Mouse (Mus musculus): Measurements from ENCODE around the gene Nudt22. TPM values are rescaled to one million over a fixed set of nuclear protein-coding genes. Genes with fewer than 3 reads are reported as not detected.

The Nudt22 gene
- polyA plus RNA-seq, 1 experiment: 58.3 TPM

DNA sequence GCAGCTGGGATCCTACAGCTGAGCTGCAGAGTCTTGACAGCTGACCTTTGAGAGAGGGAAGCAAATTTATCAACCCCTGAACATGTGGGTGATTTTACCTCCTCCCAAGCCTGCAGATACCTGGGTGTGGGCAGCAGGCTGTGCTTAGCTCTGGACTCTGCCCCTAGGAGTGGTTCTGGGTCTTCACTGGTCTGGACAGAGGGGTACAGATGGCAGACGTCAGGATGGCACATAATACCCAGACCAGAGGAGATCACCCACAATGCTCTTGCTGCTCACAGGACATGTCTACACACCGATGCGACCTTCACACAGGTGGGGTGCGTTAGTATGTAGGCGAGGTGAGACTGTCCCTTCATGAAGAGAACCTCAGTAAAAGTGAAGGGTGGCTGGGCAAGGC is 46.4 kb downstream of the Nudt22 start:
- 85% methylated on average over 5 of the region's 5 CpGs for WGBS
- H3K27ac ChIP-seq (ENCODE audit: insufficient read depth, low read depth, low read length): no peak overlapping the region
- TF ChIP-seq POLR2A (IDR thresholded peaks at IDR 0.05; ENCODE audit: low read depth, low read length) (no peak), CTCF (conservative IDR thresholded peaks at IDR 0.05; ENCODE audit: insufficient read depth, insufficient read length, low read depth, low read length) (no peak)

DNA sequence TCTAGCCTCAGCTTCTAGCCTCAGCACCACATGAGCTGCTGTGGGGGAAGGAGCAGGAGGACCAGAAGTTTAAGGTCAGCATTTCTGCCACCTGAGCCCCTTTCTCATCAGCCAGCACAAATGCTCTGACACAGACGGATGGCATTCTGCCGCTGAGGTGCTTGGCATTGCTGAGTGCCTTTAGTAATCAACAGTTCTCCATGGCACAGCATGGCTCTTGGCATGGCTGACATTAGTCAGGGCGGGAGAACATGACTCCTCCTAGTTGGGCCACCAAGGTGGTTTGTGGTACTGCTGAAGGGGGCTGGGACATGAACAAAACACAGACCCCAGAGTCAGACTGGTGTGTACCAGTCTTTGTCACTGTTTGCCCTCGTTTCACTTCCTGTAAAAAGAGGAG is 47.7 kb downstream of the Nudt22 start:
- peaks cover 14% of the 10 kb centered on the region; the same call in 1 of the 2 replicates for H3K4me1 ChIP-seq (ENCODE audit: control insufficient read depth, insufficient read depth, low read length)
- WGBS: 84% methylated on average over 4 of the region's 4 CpGs
- DNase-seq: no peak
- no peak overlapping the region for H3K4me3 ChIP-seq (ENCODE audit: insufficient read depth, low read depth, low read length)
- no peak for TF ChIP-seq CTCF (conservative IDR thresholded peaks at IDR 0.05; ENCODE audit: insufficient read depth, insufficient read length, low read depth, low read length)
- no peak for TF ChIP-seq POLR2A (IDR thresholded peaks at IDR 0.05; ENCODE audit: low read depth, low read length)
- H3K27me3 ChIP-seq (replicated peaks; ENCODE audit: control insufficient read depth, insufficient read depth, low read length): no peaks in the 10 kb centered on the region
- H3K27ac ChIP-seq (ENCODE audit: insufficient read depth, low read depth, low read length): no peak overlapping the region
- H3K36me3 ChIP-seq (ENCODE audit: control insufficient read depth, insufficient read depth, low read length): no peaks in the 10 kb centered on the region

More for the DNA sequence above, 46.4 kb downstream of the Nudt22 start:
- Histone ChIP-seq H3K36me3 (ENCODE audit: control insufficient read depth, insufficient read depth, low read length) (no peaks in the 10 kb centered on the region), H3K27me3 (replicated peaks; ENCODE audit: control insufficient read depth, insufficient read depth, low read length) (no peaks in the 10 kb centered on the region), H3K4me1 (ENCODE audit: control insufficient read depth, insufficient read depth, low read length) (peaks cover 14% of the 10 kb centered on the region; the same call in 1 of the 2 replicates), H3K4me3 (ENCODE audit: insufficient read depth, low read depth, low read length) (no peak overlapping the region)
- DNase-seq: no peak

DNA sequence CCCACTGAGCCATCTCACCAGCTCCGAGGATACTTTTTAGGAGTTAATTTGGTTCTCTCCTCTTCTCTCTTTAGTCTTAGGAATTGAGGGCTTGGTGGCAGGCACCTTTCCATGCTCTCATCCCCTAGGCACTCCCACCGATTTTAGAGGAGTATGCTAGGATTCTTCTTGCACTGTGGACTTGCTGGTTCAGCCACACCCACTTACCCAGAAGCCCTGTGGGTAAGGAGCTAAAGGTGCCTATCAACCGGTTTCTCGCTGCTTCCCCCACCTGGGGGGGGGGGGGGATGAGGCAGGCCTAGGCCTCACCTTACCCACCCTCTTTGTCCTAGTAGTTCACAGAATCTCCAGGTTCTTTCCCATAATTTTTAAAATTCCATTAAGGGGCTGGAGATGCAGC is 48.2 kb downstream of the Nudt22 start:
- no peak overlapping the region for H3K27ac ChIP-seq (ENCODE audit: insufficient read depth, low read depth, low read length)
- TF ChIP-seq CTCF (conservative IDR thresholded peaks at IDR 0.05; ENCODE audit: insufficient read depth, insufficient read length, low read depth, low read length): no peak
- no peak for TF ChIP-seq POLR2A (IDR thresholded peaks at IDR 0.05; ENCODE audit: low read depth, low read length)
- peaks cover 11% of the 10 kb centered on the region; the same call in 1 of the 2 replicates for H3K4me1 ChIP-seq (ENCODE audit: control insufficient read depth, insufficient read depth, low read length)
- no peak overlapping the region for H3K4me3 ChIP-seq (ENCODE audit: insufficient read depth, low read depth, low read length)
- H3K36me3 ChIP-seq (ENCODE audit: control insufficient read depth, insufficient read depth, low read length): no peaks in the 10 kb centered on the region
- WGBS: 54% methylated on average over 4 of the region's 4 CpGs
- DNase-seq: no peak
- no peaks in the 10 kb centered on the region for H3K27me3 ChIP-seq (replicated peaks; ENCODE audit: control insufficient read depth, insufficient read depth, low read length)

DNA sequence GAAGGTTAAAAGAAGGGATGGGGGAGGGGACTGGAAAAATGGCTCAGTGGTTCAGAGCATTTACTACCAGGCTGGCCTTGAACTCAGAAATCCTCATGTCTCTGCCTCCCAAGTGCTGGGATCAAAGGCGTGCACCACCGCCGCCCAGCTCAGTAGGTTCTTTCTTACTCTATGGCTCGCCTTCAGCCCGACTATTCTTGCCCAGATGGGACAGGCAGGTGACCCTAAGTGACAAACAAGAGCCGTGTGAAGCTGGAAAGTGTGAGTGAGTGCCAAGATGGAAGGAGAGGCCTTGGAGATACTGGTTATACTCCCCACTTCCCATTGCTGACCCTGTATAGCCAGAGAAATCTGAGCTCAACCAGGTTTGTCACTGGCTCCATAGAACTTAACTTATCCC is 52.2 kb downstream of the Nudt22 start:
- WGBS: 94% methylated on average over 6 of the region's 6 CpGs
- H3K4me3 ChIP-seq (ENCODE audit: insufficient read depth, low read depth, low read length): no peak overlapping the region

More for the DNA sequence above, 52.2 kb downstream of the Nudt22 start:
- TF ChIP-seq CTCF (conservative IDR thresholded peaks at IDR 0.05; ENCODE audit: insufficient read depth, insufficient read length, low read depth, low read length) (no peak), POLR2A (IDR thresholded peaks at IDR 0.05; ENCODE audit: low read depth, low read length) (no peak)
- Histone ChIP-seq H3K27ac (ENCODE audit: insufficient read depth, low read depth, low read length) (no peak overlapping the region), H3K27me3 (replicated peaks; ENCODE audit: control insufficient read depth, insufficient read depth, low read length) (no peaks in the 10 kb centered on the region), H3K36me3 (ENCODE audit: control insufficient read depth, insufficient read depth, low read length) (no peaks in the 10 kb centered on the region), H3K4me1 (ENCODE audit: control insufficient read depth, insufficient read depth, low read length) (peaks cover 10% of the 10 kb centered on the region; the same call in 1 of the 2 replicates)
- DNase-seq: no peak

Other genes starting within 250 kb of the Nudt22 start
- 19.9 and 22.8 TPM in 2 replicates for gene Rps6ka4, start 155.5 kb downstream of the Nudt22 start, polyA plus RNA-seq (2012; rRNA removed)
- gene Ccdc88b, start 137.9 kb downstream of the Nudt22 start, polyA plus RNA-seq (2012; rRNA removed): 2.1 and 2.2 TPM in 2 replicates
- gene Trmt112, start 86.4 kb downstream of the Nudt22 start, polyA plus RNA-seq (2012; rRNA removed): 133 and 146 TPM in 2 replicates
- 1,575 and 2,285 TPM in 2 replicates for gene Prdx5, start 86.0 kb downstream of the Nudt22 start, polyA plus RNA-seq (2012; rRNA removed)
- gene Esrra, start 74.3 kb downstream of the Nudt22 start, polyA plus RNA-seq (2012; rRNA removed): 134 and 155 TPM in 2 replicates
- gene Catsperz, start 70.7 kb downstream of the Nudt22 start, polyA plus RNA-seq (2012; rRNA removed): 0.44 and 0.99 TPM in 2 replicates
- 0.07 and 0.08 TPM in 2 replicates for gene Kcnk4, start 61.6 kb downstream of the Nudt22 start, polyA plus RNA-seq (2012; rRNA removed)
- 75.4 and 83.1 TPM in 2 replicates for gene Bad, start 54.3 kb downstream of the Nudt22 start, polyA plus RNA-seq (2012; rRNA removed)
- gene Gpr137, start 53.6 kb downstream of the Nudt22 start, polyA plus RNA-seq (2012; rRNA removed): 78.4 and 91.7 TPM in 2 replicates
- gene Ppp1r14b, start 21.1 kb downstream of the Nudt22 start, polyA plus RNA-seq (2012; rRNA removed): 48.7 and 55.3 TPM in 2 replicates
- gene Plcb3, start 19.6 kb downstream of the Nudt22 start, polyA plus RNA-seq (2012; rRNA removed): 40.2 and 53.7 TPM in 2 replicates
- 96.3 and 136 TPM in 2 replicates for gene Fkbp2, start 15.6 kb downstream of the Nudt22 start, polyA plus RNA-seq (2012; rRNA removed)
- 82.9 and 83.0 TPM in 2 replicates for gene Vegfb, start 8.5 kb downstream of the Nudt22 start, polyA plus RNA-seq (2012; rRNA removed)
- 48.8 and 50.1 TPM in 2 replicates for gene Dnajc4, start 3.5 kb downstream of the Nudt22 start, polyA plus RNA-seq (2012; rRNA removed)
- gene Trpt1, start within 50 bp of the Nudt22 start, polyA plus RNA-seq (2012; rRNA removed): 19.3 and 22.5 TPM in 2 replicates
- gene Fermt3, start 23.4 kb upstream of the Nudt22 start, polyA plus RNA-seq (2012; rRNA removed): 5.2 and 9.2 TPM in 2 replicates
- gene Stip1, start 43.9 kb upstream of the Nudt22 start, polyA plus RNA-seq (2012; rRNA removed): 40.6 and 51.4 TPM in 2 replicates
- gene Macrod1, start 60.7 kb upstream of the Nudt22 start, polyA plus RNA-seq (2012; rRNA removed): 61.7 and 67.2 TPM in 2 replicates
- gene Flrt1, start 109.6 kb upstream of the Nudt22 start, polyA plus RNA-seq (2012; rRNA removed): 23.1 and 25.1 TPM in 2 replicates
- 122 and 126 TPM in 2 replicates for gene Otub1, start 210.2 kb upstream of the Nudt22 start, polyA plus RNA-seq (2012; rRNA removed)
- gene Cox8a, start 221.5 kb upstream of the Nudt22 start, polyA plus RNA-seq (2012; rRNA removed): 3,607 and 3,750 TPM in 2 replicates
- gene Naa40, start 245.1 kb upstream of the Nudt22 start, polyA plus RNA-seq (2012; rRNA removed): 23.7 and 26.2 TPM in 2 replicates